Mouse (Mus musculus) CH12.LX (cell line): Measurements from ENCODE around the gene Phykpl.

ENCODE experiments used
- CHD2 ChIP-seq: IDR thresholded peaks from 2 replicates; pipeline ENCODE4 v1.6.1; 2011; ENCODE audit warnings: low read length, improper control_type of control experiment
- CTCF ChIP-seq, 2 experiments: IDR thresholded peaks in 1 of 2; conservative IDR thresholded peaks in 1 of 2; 2 replicates each; pipeline ENCODE4 v1.5.1; 2011 to 2012; ENCODE audit warnings: low read depth in 2 of 2, low read length in 2 of 2, improper control_type of control experiment in 1 of 2, inconsistent platforms in 1 of 2, mild to moderate bottlenecking in 1 of 2, moderate library complexity in 1 of 2
- E2F4 ChIP-seq: IDR thresholded peaks from 2 replicates; pipeline ENCODE4 v1.6.1; 2011; ENCODE audit warnings: low read depth, low read length, improper control_type of control experiment; ENCODE audit not compliant: insufficient replicate concordance
- HCFC1 ChIP-seq: IDR thresholded peaks from 2 replicates; pipeline ENCODE4 v1.6.1; 2012; ENCODE audit warnings: low read depth, mild to moderate bottlenecking, inconsistent platforms, low read length, improper control_type of control experiment
- MAFK ChIP-seq: IDR thresholded peaks from 2 replicates; pipeline ENCODE4 v1.6.1; 2011; ENCODE audit warnings: low read length, improper control_type of control experiment; ENCODE audit not compliant: insufficient replicate concordance
- MXI1 ChIP-seq: IDR thresholded peaks from 2 replicates; pipeline ENCODE4 v1.6.1; 2011; ENCODE audit warnings: mild to moderate bottlenecking, low read depth, low read length, improper control_type of control experiment
- POLR2A ChIP-seq: IDR thresholded peaks from 2 replicates; pipeline ENCODE4 v1.6.1; 2011; ENCODE audit warnings: low read depth, mild to moderate bottlenecking, improper control_type of control experiment, low read length
- RAD21 ChIP-seq: IDR thresholded peaks from 2 replicates; pipeline ENCODE4 v1.6.1; 2011; ENCODE audit warnings: low read depth, mild to moderate bottlenecking, low read length, improper control_type of control experiment, moderate library complexity
- RCOR1 ChIP-seq: conservative IDR thresholded peaks from 2 replicates; pipeline ENCODE4 v1.6.1; 2012; ENCODE audit warnings: low read depth, mild to moderate bottlenecking, inconsistent platforms, low read length, improper control_type of control experiment
- ZNF384 ChIP-seq: IDR thresholded peaks from 2 replicates; pipeline ENCODE4 v1.6.1; 2012; ENCODE audit warnings: low read depth, low read length, improper control_type of control experiment, inconsistent platforms

GRCm38 (mm10) chr11:51643761-51644160 is 59.2 kb downstream of the Phykpl start:
- no peak for TF ChIP-seq CHD2
- TF ChIP-seq ZNF384, result no peak
- TF ChIP-seq POLR2A, result no peak
- no peak for TF ChIP-seq CTCF (conservative IDR thresholded peaks at IDR 0.05 in 1 of 2, IDR thresholded peaks at IDR 0.05 in 1 of 2; ENCODE audit: low read depth in 2 of 2, low read length in 2 of 2)
- no peak for TF ChIP-seq RCOR1
- TF ChIP-seq RAD21, result no peak
- TF ChIP-seq MAFK, result no peak
- TF ChIP-seq MXI1, result no peak
- no peak for TF ChIP-seq E2F4
- TF ChIP-seq HCFC1, result no peak
